Mouse (Mus musculus) spleen, postnatal 4 days (tissue): ENCODE measurements around the gene Olfr1188.
"Not testable (repeated sequence)": the region's sequence is repeated elsewhere in the genome, so short reads cannot be mapped to it uniquely, and the experiment has no call there.

Experiments
- DNase-seq, 2 experiments: peaks; one replicate each; pipeline ENCODE4 v3.0.0; 2022; ENCODE audit warnings: low spot score in 2 of 2

Olfr1188 gene

DNA sequence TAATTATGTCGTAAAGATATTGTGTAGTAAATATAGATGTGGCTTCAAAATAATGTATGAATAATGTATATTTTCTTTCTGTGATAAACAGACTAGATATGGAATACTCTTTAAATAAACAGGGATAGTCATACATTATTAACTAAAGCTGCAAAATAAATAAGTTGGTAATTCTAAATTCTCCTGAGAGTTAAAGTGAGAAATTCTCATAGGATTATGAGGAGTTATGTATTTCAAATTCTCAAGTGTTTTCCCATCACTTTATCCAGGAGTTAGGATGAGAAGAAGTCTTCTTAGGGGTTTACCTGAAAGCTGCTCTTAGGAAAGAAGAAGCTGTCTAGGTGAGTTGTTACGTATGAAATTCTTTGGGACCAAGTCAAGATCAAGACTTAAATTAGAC lies at the start of gene Olfr1188:
Olfr1188 (plus strand) TSS at position 301 of the 400 bp plus-strand sequence.
- DNase-seq, result no peak

DNA sequence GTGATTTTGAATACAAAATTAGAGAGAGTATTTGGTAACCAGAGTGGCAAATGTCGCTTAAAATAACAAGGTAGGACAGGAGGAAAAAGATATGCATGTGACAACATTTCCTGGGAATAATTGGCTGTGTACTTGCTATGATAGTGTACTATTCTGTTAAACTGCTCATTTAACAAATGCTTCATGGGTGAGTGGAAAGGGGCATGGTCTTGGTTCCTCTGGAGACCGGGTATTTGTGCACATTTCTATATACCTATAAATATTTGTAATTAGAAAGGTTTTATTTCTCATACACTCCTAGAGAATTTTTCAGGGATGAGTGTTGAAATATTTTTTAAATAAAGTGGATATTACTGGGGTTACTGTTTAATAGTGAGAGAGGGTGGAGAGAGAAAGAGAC lies 38.5 kb upstream of the Olfr1188 start, which contains the start of gene Olfr1186:
Olfr1186 (plus strand) TSS at position 301 of the 400 bp plus-strand sequence.
- no peak for DNase-seq

DNA sequence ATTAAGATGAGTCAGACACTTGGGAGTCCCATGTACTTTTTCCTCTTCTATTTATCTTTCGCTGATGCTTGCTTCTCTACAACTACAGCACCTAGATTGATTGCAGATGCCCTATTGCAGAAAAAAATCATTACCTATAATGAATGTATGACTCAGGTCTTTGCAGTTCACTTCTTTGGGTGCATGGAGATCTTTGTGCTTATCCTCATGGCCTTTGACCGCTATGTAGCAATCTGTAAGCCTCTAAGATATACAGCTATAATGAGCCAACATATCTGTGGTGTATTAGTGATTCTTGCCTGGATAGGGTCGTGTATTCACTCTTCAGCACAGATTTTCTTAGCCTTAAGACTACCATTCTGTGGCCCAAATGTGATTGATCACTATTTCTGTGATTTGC lies 31.0 kb upstream of the Olfr1188 start:
- no peak for DNase-seq

DNA sequence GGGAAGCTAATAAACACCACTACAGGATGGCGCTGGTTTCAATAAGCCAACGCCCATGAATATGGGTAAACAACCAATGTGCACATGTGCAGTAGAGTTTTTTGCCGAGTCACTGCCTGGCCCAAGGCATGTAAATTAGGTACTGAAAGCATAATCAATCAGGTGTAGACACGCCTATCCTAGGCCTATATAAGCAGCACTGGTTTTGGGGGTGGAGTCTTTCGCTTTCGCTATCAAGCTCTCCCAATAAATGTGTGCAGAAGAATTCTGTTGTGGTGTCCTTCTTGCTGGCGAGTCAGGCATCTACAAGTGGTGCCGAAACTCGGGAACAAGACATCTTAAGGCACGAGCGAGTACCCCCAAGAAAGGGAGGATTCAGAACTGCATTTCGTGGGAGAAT lies 16.0 kb downstream of the Olfr1188 start:
- not testable (repeated sequence) for DNase-seq

DNA sequence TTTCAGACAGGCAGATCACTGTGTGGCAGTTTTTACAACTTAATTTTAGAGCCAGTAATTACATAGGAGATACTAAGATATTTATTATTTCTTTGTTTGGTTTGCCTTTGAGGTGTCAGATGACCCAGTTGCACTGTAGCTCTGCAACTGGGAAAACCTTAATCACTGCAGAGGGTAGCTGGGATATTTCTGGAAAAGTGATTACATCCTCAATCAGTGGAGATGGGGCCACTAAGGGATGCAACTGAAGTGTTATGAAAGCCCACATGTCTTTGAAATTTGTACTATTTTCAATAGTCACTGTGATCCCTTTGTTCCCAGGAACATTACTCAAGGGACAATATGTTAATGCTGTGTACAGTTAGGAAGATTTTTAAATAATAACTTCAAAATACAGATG lies 29.4 kb downstream of the Olfr1188 start, which contains the start of gene Olfr1189:
Olfr1189 (plus strand) TSS at position 301 of the 400 bp plus-strand sequence.
- DNase-seq, result no peak
